Mouse (Mus musculus) forelimb bud, embryonic 11.5 days (tissue): ENCODE results near the gene Dlx5.

Experiments used
- DNase-seq: peaks from one replicate; pipeline ENCODE4 v3.0.0-alpha.2; 2012; ENCODE audit warnings: low read depth, low spot score

Dlx5 gene

DNA sequence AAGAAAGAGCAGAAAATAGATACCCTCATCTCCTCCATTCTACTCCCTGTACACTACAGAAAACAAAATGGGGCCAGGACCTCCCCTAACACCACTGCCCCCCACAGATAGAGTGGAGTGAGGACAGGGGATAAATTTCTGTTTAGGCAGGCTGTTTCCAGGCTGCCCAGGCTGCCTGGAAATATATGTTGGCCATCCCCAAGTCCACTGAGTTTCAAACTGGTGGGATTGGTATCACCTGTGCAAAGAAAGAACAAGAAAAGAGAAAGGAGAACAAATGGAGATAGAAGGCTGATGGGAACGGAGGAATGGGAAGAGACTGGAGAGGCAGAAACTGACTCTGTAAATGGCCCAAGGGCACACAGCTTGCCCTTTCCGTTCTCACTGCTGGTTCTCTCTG, 5.7 kb downstream of the Dlx5 start:
- DNase-seq, result no peak

DNA sequence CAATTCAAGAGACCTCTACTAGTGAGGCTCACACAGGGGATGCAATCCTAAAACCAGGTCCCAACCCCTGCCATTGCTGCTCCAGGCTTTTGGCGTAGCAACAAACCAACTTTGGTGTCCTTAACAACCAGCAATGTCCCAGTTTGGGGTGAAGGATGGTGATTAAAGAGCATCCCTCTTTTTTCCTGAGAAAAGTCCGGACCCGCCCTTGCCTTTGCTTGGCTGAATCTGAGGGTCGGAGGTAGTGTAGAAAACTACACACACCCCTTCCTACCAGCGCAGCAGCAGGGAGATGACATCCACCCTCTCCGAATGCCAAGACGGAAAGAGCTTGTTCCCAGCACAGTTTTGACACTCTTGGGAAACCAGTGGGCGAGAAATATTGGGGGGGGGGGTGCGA, 6.2 kb downstream of the Dlx5 start:
- DNase-seq, result no peak

GRCm38 (mm10) chr6:6875136-6875535, 6.7 kb downstream of the Dlx5 start:
- no peak for DNase-seq

DNA sequence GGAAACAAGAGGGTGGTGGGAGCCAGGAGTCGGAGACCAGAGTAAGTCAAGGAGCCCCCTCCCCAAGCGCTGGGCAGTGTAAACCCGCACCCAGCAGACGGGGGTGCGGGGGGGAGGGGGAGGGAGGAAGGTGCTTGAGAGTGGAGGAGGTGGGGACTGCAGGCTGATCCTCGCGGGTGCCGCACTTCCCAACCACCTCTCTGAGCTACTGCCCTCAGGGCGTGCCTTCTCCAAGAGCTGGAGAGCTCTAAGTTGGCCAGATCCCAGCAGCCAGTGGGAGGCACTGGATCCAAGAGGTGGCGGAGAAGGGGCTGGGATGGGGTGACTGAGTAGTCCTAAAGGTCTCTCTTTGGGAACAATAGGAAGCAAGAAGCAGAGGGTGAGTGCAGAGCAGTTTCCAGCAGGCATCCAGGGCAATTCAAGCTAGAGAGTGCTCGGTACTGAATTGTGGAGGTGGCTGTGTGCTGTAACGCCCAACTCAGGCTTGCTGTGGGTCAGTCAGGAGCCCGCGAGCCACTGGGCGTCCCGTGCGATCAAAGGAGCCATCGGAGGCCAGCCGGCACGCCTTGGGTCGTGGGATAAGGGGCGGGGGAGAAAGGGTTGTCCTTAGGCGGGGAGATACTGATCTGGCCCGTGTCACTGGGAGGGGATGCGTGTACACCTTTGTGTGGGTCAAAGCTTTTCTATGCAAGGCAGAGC, 7.7 kb downstream of the Dlx5 start:
- DNase-seq, result no peak

DNA sequence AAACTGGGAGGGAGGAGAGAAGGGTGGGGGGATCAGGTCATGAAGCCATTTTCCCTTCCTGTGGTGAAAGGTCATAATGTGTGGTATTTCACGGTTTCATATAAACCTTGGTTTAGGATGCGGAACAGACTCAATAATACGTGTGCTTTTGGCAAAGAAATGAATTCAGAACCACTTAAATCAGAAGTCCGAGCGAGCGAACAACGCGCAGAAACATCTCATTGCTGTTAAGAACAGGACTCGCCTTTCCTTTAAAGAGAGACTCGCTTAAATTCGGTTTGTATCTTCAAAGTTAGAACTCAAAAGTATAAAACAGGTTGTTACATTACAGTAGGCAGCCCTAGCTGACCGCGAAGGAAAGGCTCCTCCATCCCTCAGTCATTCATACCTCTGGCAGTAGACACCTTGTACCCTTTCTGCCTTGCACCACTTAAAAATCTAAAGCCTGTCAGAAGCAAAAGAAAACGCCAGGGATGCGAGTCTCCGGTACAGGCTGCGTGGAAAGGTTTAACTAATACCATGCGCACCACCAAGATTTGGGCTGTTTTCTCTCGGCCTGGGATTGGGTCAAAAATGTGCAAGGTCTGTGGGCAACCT, 8.3 kb downstream of the Dlx5 start:
- no peak for DNase-seq

GRCm38 (mm10) chr6:6872873-6873272, 9.0 kb downstream of the Dlx5 start:
- no peak for DNase-seq

DNA sequence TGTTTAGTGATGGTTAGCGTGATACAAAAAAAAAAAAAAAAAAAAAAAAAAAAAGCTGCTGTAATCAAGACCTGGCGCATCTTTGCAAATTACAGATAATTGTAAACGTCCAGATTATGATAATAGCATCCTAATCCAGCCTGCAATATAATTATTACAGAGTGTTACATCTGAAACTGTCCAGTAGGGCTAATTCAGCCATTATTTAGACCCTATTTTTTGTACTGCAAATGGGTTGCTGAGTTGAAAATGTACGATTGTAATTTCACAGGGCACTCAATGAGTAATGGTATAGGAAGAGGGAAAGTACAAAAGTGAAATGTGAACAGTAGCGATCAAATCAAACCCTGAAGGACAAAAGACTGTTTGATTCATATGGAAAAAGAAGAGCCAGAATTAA, 10.2 kb downstream of the Dlx5 start:
- no peak for DNase-seq

DNA sequence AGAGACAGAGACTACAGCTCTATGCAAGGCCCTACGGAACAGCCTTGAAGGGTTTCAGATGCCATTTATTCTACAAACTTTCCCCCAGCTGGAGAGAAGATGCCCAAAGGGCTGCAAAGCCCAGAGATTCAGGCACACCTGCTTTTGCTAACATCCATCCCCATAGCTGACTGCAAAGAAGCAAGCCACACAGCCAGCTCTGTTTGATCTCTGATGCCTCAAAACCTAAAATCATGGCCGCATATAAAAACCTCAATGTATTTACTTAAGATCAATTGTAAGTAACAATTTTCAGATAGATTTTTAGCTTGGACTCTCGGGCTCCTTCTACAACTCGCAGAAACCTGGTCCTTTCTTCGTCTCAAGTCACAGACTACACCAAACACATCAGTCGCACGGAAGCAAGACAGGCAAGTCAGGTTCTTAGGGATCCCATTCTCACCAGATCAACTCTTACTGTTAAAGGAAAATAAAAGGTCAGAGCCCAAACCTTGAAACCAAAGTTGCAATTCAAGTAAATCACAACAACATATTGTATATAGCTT, 10.9 kb downstream of the Dlx5 start:
- no peak for DNase-seq

DNA sequence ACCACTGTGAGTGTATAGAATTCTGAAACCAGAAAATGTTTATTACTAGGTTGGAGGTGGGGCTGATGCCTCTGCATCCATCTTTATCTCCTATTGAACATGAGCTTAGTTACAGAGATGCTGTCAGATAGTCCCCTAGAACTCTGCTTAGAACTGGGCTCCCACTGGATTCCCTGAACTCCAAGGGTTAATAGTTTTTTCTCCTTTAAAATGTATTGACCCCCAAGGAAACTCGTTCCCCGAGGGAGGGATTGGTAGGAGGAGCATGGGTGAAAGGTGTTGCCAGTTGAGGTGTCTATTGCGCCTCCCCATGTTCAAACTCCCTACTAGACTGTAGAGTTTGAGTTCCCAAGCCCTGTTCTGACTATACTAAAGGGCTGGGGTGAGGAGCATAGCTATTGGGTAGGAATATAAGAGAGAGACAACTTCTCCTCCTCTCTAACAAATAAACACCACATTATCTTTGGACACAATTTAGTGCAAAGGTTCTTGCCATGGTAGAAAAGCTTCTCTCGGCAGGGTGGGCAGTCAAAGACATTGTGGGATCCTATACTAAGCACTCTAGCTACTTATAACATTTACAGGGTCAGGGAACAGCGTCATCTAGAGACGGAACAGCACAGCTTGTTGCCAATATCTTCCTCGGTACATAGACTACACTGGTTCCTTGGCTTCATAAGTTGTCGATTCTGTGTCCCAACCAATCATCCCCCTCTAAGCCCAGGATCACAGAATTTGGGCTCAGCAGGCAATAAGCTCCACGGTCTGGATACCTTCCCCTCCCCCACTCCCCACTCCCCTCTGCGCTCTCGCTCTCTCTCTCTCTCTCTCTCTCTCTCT, 11.7 kb downstream of the Dlx5 start:
- no peak for DNase-seq

DNA sequence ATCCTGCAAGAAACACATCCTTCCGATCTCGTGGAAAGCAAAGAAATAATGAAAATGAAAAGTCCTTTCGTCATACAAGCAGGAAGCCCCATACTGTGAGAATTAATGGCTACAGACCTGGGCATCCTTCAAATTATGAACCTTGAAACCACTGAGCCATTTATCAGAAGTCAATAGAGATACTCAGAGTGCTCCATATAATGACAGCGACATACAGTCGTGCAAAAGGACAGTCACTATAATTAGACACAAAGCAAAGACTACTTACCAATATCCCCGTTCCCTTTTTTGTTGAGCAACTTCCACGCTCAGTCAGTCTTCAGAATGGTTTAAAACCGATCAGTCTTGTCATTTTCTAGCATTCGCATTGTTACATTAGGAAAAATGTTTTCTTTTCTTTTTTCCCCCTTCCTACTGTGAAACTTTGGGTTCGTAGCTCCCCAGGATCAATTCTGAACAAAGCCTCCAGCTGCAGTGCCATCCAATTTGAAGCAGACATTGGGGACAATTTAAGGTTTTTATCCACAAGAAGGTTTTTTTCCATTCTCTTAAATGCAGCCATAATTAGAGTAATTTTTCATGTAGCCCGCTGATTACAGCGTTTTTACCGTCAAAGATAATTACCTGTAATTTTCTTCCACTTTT, 12.7 kb downstream of the Dlx5 start:
- DNase-seq, result no peak

- no peak for DNase-seq
Observed at GRCm38 (mm10) chr6:6867031-6867430, 14.9 kb downstream of the Dlx5 start.

GRCm38 (mm10) chr6:6864441-6865440, 17.1 kb downstream of the Dlx5 start:
- no peak for DNase-seq

DNA sequence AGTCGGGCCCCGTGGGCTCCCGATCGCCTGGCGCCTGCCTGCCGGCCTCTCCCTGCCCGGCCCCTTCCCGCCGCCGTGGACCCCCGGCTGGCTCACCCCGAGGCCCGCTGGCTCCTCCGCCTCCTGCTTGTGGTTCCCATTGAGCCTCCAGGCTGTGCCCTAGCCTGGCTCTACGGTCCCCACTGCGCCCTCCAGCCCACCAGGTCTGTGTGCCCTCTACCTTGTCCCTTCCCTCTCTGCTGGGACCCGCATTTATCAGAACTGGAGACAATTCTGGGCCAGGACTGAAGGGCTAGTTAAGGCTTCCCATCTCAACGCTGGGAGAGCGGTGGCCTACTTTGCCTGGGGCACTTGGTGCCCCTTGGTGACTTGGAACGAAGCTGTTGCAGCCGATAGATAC, 17.9 kb downstream of the Dlx5 start:
- no peak for DNase-seq

- no peak for DNase-seq
Observed at GRCm38 (mm10) chr6:6863160-6863870, 18.6 kb downstream of the Dlx5 start, which contains the start of gene Dlx6. Dlx6 (plus strand) TSS chr6:6863334.

DNA sequence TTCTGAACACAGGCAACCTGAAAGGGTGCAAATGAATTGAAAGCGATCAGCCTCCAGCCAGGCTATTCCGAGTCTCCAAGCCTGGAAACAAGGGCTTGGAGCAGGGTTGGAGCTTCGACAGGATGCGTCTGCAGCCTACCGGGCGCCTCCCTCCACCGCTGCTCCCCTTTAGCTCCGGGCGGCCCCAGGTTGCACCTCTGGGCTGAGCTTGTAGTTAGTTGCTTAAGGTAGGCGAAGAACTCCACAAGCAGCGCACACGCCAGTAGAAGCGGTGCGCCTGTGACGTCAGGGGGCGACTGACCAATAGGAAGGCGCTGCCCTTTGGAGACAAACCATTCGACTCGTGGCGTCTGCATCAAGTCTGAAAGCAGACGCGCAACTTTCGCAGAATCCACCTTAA, 19.3 kb downstream of the Dlx5 start:
- peak; percentile 88 for DNase-seq

- no peak for DNase-seq
Observed at GRCm38 (mm10) chr6:6861798-6862428, 20.0 kb downstream of the Dlx5 start.

GRCm38 (mm10) chr6:6861086-6861797, 20.6 kb downstream of the Dlx5 start:
- no peak for DNase-seq

- DNase-seq, result no peak
Observed at GRCm38 (mm10) chr6:6860411-6861085, 21.3 kb downstream of the Dlx5 start.
